Mouse (Mus musculus) ES-CJ7 (cell line): ENCODE results near the gene Plekha7.

ENCODE experiments used
- DNase-seq: peaks from one replicate; pipeline ENCODE4 v3.0.0; 2011; ENCODE audit warnings: low read depth, low spot score

Gene Plekha7

DNA sequence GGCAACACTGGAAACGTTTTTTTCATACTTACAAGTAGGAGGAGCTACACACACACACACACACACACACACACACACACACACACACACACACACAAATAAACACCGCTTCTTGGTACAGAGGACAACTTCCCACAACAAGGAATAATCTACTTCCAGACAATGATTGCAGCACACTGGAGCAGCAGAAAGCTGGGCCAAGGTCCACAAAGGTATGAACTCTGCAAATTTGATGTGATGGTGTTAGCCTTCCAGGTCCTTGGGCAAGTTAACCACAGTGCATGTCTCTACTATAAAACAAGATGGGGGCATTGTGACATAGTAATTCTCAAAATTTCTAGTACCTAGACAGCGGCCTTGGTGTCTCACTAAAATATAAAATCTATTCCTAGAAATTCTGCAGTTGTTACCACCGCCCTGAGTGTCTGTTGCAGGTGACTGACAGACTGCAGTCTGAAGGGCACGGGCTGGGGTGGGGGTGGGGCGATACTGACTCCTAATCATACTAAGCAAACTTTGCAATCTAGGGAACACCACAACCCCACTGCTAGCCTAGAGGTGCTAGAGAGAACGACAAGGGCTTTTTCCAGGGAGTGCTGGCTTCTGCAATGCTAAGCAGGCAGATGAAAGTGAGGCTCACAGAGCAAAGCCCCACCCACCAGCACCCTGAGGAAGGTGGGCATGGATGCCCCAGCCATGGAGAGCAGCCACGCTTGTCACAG is 85.7 kb downstream of the Plekha7 start:
- peak; percentile 72 for DNase-seq

DNA sequence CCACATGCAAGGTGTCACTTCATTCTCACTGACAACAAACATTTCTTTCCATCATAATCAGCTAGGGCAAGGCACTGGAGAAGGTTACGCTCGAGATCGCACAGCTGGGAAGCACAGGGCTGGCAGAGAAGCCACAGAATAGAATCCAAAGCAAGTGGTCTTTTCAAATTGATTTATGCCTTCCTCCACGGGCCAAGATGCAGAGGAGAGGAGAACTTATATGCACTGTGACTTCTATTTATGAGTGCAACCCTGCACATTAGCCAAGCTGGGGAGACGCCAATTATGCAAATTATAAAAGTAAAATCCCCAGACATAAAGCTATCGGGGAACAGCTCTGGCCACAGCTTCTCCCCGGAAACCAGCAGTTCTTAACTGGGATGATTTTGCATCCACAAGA is 86.3 kb downstream of the Plekha7 start:
- DNase-seq = no peak

DNA sequence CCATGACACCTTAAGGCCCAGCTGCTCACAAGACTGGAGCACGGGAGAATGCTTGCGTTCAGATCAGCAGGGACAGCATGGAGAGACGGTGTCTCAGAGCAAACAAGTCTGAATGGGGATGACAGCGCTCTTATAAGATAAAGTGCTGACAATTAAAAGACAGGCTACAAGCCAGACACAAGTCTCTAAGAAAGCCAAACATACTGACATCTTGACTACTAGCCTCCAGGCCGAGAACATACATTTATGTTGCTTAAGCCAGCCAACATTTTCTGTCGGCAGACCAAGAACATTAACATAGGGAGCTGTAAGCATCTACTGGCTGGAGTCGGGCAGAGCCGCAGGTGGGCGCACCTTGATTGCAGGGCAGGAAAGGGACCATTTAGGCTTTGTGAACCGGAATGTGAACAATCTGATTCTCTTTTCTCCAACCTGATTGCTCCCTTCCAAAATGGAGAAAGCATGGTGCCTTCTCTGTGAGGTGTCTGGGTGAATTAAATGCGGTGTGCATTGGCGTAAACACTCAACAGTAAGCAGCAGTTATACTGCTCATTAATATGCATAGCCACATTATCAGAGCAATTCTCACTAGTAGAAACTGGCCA is 88.0 kb downstream of the Plekha7 start:
- peak; percentile 61 for DNase-seq

DNA sequence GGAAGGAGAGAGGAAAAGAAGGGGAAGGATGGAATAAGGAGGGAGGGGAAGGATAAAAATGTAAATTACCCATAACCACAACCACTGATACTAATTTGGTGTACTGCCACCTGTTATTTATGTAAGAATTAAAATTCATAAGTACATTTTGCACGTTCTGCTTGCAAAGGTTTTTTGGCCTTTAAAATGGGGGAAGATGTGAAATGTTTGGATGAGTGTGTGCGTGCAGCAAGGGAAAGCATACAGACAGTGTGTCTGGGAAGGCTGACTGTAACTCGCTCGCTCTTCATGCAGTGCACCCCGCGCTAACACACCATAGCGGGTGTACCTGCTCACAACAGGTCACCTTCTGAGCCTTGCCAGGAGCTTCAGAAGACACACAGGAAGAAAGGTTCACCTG is 90.4 kb downstream of the Plekha7 start:
- no peak for DNase-seq

DNA sequence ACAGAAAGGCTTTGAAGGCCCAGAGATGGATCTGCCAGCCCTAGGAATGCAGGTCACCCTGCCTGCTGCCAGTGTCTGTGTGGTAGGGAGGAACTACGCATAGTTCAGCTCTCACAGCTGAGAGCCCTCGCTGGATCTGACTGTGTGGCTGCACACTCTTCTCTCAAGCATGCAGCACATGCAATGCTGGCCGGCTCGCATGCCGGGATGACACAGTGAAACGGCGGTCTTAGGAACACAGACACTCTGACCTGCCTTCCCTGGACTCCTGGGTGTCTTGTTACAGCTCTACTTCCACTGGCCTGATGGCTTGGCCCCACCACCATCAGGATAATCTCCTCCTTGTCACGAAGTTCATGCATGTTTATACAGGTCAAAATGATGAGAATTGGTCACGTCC is 96.3 kb downstream of the Plekha7 start:
- DNase-seq = no peak

DNA sequence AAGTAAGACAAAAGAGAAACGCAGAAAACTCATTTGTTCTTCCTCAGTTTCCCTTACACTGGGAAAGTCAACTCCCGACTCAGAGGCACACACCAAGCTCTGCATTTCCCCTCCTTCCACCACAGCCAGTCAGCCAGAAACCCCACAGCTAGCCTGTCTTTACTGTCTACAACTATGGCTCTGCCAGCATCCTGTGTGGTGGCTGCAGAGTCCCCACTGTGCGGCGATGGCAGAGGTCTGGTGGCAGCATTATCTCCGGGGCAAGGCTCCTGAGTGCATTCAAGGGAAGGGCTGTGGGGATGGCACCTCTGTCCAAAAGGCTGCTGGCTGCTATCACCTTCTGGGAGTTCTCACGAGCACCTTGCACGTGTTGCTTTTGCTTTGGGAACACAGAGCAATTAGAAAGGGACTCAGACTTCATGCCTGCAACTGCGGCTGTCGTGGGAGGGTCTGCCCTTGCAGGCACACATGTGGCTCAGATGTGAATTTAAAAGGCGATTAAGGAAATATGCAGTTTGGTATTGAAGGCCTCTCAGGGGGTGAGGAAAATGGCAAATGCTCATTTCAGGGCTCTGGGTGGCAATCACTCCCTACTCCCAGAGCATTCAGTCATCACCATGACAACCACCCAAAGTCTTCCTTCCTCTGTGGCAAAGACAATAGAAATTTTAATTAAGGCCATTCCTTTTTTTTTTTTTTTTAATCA is 98.1 kb downstream of the Plekha7 start:
- DNase-seq = no peak

DNA sequence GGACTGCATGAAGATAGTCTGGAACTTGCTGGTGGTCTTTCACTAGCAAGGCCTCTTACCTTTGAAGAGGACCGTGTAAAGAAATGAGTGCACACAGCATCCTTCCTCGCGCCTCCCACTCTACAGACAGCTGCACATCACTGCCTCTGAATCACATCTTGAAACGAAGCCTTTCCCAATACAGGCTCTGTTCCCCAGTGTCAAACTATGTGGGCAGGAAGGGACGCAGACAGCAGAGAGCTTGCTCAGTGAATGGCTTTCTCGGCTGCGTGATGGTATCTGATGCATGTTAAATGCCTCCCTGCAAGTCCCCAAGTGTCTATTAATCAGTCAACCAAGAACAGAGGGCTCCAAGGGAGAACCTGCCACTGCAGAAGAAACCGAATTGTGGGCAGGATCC is 99.3 kb downstream of the Plekha7 start:
- no peak for DNase-seq

DNA sequence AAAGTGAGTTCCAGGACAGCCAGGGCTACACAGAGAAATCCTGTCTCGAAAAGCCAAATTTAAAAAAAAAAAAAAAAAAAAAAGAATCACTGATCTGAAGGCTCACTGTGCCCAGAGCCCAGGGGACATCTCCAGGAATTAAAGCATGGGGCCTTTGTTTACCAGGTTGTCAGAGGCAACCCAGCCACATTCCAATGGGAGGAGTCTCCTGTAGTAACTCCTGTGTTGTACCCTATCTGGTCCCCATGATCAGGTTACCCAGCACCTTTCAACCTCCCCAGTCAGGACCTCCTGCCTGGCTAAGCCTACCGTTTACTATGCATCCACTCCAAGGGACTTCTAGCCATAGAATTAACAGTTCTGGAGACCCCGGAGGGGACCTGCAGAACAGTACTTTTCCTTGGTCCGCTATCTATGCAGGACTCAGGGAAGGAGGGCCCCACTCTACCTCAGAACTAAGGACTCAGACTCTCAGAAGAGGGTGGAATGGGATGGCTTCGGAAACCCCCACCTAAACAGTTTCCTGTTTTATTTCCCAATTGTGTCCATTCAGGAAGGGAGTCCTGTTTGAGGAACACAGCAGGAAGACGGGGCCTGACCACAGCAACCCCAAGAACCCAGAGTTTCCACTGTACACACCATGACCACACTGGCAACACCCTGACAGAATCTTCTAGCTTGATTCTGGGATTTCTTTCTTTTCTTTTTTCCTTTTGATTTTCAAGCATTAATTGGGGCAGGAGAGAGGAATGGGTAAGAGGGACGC is 101.2 kb downstream of the Plekha7 start:
- peak; percentile 75 for DNase-seq

DNA sequence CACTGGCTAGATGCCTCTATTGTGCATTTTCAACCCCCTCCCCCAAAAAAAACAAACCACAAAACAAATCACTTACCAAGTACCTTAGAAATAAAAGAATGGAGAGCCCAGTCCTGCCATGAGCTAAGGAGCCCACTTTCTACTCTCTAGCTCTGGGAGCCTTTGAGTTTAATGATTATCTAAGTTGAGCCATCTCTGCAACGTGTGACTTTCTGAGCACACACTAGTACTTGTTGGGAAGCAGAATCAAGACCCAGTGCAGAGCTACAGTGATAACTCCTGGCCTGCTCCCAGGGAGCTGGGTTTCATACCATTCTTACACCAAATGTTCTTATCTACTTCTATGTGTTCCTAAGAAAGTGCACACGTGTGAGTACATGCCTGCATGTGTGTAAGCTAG is 102.7 kb downstream of the Plekha7 start:
- no peak for DNase-seq

DNA sequence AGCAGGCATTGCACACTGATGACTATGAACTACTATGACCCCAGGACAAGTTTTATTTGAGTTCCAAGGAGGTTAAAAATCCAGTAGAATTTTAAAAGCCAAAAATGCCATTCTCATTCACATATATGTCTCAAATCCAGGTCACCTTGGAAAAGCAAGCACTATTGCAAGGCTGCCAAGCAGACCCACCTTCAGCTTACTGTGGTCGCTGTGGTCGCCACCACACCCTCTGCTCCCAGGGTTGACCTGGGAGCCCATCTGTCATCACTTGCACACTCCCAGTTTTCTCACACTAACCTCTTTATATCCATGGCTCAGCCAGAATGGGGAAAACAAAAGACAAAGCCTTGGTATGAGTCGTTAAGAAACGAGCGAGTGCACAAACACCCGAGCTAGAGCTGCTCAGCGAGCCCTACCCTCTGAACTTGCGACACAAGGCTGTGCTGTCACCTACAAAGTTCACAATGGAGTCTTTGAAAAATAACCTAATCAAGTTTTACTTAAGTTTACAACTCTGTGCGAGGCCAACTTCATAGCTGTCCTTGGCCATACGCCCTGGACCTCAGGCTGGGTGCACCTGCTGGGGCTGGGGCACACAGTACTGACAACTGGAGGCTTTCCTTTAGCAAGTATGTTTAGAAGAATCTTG is 106.0 kb downstream of the Plekha7 start:
- no peak for DNase-seq

DNA sequence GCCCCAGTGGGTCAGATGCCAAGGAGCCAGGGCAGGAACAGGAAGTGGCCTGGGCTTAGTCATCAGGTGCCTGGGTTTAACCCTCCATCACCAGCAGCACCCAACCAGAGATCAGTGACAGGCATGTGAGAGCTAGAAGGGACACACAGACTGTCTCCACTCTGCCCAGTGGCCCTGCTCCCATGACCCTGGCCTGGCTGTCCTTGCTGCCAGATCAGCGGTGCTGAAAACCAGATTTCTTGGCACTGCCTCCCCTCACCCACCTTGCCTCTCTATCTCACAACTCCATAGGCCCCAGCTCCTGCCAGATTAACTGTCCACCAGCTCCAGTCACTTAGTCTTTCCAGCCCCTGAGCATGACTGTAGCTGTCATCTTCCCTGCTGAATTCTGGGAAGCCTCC is 107.2 kb downstream of the Plekha7 start:
- DNase-seq = no peak

DNA sequence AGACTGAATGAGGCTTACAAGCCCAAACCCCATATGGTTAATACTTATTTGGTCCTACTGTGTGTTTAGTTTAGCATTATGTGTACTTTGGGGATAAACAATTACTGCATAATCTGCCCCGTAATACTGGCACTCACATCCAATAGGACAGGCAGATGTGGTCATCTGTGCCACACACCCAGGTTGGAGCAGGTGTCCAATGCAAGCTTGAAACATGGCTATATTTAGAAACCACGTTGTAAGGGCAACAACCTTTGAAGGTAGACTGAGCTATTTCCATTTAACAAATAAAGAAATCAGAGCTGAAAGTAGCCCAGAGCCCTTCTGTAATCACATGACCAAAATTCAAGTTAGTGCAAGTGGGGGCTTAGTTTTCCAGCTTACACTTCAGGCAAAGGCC is 107.6 kb downstream of the Plekha7 start:
- DNase-seq = no peak

DNA sequence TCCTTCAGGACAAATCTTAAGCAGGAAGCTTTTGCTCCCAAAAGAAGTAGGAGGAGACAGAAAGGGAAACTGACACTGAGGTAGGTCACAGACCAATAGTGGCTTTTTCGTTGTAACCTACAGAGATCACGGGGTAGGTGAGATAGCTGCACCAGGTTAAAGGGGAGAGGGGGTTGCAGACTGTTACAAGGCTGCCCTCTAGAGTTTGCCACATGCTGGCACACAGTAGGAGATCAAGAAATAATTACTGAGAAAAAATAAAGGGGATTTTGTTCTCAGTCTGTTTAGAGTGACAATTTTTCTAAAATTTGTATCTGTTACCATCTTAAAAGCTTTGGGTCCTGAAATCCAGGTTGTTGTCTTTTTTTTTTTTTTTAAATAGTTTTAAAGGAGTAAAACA is 109.3 kb downstream of the Plekha7 start:
- peak; percentile 49 for DNase-seq

DNA sequence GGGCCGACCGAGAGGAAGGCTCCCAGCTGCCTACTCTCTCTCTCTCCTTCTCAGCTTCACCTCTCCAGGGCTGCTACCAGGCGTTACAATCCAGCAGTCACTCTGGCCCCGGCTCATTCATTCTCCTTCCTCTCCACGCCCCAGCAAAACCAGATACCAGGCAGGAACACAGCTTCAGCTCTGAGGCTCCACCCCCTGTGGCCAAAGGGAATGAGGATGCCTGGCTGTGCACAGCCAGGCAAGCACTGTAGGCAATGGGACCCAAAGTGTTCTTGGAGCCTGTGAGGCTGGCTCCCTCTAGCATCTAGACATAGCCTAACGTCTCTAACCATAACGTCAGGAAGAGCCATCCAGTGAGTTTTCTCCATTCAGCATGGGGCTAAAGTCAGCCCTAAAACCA is 109.8 kb downstream of the Plekha7 start:
- peak; percentile 39 for DNase-seq

DNA sequence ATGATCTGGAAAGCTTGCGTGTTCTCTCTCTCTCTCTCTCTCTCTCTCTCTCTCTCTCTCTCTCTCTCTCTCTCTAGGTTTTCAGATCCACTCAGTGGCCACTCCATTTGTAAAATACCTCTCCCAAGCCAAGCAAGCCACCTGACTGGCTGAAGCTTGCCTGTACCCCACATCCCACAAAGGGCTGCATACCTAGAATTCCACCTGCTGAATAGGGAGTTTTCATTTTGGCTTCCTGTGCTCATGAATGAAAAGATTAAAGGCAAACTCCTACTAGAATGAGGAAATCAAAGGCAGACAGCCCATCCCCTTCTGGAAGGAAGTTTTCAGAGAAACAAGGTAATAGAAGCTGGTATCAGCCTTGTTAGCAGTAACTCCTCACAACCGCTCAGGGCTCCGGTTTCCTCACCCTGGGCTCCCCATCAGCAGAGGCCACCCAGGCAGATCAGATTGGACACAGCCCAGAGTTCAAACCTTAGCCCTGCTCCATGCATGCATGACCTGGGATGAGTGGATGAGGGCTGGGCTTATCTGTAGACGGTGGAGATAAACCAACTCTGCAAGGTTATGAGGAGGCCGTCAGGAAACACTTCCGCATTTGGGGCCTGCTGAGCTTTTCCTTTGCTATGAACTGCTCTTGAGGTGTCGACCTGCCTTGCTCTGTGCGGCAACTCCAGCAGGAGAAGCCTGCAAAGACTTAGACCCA is 111.0 kb downstream of the Plekha7 start:
- DNase-seq = no peak

DNA sequence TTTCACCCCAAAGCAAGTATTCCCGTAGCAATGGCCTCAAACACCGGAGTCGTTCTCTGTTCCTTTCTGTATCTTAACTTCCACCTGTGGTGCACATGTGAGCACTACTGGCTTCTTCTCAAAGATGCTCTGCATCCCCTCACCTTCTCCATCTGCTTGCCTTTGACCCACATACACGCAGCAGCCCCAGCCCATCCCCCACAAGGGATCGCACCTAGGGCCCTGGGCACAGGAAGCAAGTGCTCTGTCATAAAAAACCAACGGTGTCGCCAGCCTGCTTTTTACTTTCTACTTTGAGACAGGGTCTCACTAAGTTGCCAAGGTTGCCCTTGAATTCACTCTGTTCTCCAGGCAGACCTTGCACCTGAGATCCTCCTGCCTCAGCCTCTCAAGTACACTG is 113.2 kb downstream of the Plekha7 start:
- DNase-seq = no peak

DNA sequence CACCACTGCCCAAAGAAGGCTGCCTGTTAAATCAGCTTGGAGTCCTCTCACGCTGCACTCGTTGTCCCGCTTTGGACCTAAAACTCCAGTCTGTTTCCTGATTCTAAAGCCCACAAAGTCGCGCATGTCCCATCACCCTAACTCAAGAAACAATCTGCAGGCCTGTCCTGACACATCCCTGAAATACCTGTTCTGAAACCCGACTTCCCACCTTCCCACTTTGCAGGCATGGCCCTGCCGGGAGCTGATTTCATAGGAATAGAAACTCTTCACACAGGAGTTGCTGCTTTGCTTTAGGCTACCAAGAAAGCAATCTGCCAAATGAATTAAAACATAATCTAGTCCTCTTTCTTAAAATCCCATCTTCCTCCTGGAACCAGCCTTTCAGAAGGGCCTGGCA is 115.2 kb downstream of the Plekha7 start:
- no peak for DNase-seq

DNA sequence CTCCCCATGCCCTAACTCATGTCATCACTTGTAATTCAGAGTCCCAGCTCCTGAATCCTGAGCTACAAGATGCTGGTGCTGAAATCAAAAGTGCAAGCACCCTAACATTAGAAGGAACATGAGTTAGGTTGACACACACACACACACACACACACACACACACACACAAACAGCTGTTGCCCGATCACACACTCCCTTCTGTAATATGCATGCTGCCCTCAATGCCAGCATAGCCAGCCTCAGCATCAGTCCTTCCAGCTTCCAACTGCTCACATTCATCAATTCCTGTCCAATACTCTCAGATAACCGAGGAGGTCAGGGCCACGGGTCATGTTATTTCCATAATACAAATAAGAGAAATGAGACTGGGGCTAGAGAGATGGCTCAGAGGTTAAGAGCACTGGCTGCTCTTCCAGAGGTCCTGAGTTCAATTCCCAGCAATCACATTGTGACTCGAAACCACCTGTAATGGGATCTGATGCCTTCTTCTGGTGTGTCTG is 116.0 kb downstream of the Plekha7 start:
- no peak for DNase-seq

DNA sequence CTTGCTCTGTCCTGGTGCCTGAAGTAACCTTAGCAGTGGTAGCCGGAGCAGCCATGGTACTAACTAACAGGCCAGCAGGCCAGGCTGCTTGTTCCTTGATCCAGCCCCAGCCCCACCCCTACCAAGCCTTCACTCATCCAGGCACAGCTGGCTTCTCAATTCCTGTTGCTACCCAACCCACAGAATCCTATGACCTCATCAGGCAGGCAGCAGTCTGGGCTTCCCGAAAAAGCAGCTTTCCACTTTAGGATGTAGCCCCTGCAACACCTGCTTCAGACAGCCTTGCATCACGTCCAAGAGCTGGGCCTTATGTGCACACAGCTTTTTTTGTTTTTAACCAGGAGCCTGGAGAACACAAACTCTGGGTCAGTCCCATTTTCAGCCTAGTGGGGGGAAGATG is 117.0 kb downstream of the Plekha7 start:
- DNase-seq = no peak

DNA sequence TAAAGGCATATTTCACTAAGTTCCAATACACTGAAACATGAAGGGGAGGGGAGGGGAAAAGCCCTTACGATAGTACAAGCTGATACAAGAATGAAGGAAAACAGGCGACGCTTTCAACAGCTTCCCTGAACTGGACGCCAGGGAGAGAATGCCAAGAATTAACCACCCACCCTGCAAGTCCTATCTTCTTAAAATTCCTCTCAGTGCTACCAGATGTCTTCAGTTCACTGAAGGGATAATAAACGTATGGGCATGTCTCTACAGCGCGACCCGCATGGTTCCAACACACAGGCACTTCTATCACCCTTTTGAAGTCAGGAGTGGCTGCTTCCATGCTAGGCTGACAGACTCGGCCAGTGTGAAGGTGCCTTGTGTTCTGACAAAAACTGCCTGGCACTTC is 118.5 kb downstream of the Plekha7 start:
- no peak for DNase-seq

DNA sequence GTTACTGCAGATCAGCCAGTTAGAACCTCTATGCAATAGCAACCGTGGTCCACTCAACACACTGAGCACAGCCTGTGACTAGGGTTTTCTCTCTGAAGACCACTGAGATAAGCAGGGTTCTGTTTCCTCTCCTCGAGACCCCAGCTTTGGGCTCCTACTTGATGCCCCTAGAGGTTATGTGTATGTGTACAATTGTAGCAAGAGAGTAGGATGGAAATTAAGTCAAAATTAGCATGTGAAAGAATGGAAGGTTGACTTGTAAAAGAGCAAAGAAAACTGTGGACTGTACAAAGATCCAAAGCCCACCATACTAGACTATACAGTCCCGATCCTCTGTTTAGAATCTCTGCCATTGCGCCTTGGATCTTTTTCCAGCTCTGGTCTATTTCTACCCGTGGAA is 119.8 kb downstream of the Plekha7 start:
- peak; percentile 54 for DNase-seq
